Mouse (Mus musculus): ENCODE data around the gene Icam5.
A peak's percentile ranks its signal among the peaks of the same experiment; 100 is the strongest.

The Icam5 gene

DNA sequence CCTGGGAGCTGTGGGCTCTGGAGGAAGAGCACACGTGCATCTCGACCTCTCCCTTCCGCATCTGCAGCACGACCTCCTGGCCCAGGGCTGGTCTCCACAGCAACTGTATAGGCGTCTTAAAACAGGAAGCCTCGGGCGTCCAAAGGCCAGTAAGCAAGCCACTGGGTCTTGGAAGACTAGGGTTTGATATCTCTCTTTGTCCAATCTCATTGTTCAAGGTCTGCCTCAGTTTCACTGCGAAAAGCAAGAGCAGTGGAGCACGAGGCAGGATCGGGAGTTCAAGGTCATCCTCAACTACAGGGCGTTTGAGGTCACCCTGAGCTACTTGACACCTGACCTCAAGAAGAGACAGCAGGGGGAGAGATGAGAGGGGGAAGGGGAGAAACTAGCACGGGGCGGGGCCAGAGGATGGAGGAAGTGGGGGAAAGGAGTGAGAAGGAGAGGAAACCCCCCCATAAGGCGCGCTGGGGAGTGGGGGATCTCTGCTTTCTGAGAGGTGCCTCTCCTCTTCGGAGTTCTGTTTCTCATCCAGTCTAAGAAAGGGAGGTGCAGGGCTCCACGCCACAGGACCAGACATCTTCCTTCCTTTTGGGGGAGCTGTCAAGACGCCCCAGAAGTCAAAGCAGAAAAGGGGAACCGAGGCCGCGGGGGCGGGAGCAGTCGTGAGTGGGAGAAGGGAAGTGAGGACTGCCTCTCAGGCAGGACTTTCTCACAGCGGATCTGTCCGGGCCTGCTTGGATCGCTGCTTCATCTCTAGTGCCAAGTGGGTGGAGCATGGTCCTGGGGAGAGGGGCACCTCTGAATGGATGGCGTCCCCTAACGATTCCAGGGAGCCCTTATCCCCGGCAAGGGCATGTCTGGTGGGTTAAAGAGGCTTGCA lies 16.9 kb upstream of the Icam5 start:
- peak; percentile 79 for DNase-seq

DNA sequence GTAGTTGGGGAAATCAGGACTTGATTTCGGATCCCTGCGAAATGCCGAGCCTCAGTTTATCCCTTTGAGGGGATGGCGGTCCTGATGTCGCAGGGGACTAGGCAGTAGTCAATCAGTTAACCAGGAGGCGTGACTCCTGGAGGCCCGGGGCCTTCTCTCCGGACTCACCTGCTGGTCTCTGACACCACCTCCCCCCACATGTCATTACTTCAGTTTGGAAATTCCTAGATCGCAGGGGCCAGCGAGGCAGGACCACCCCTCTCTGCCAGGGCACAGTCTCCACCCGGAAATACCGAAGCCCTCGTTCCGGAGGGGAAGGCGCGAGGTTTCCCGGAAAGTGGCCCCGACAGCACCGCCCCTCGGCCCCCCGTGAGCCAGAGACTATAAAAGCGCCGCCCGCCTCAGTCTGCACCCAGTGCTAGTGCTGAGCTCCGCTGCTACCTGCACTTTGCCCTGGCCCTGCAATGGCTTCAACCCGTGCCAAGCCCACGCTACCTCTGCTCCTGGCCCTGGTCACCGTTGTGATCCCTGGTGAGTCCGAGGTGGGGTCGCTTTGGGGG lies 16.2 kb upstream of the Icam5 start, which contains the start of gene Icam1:
Icam1 (plus strand) TSS at position 415 of the 560 bp plus-strand sequence.
- peak; percentile 90 for DNase-seq

DNA sequence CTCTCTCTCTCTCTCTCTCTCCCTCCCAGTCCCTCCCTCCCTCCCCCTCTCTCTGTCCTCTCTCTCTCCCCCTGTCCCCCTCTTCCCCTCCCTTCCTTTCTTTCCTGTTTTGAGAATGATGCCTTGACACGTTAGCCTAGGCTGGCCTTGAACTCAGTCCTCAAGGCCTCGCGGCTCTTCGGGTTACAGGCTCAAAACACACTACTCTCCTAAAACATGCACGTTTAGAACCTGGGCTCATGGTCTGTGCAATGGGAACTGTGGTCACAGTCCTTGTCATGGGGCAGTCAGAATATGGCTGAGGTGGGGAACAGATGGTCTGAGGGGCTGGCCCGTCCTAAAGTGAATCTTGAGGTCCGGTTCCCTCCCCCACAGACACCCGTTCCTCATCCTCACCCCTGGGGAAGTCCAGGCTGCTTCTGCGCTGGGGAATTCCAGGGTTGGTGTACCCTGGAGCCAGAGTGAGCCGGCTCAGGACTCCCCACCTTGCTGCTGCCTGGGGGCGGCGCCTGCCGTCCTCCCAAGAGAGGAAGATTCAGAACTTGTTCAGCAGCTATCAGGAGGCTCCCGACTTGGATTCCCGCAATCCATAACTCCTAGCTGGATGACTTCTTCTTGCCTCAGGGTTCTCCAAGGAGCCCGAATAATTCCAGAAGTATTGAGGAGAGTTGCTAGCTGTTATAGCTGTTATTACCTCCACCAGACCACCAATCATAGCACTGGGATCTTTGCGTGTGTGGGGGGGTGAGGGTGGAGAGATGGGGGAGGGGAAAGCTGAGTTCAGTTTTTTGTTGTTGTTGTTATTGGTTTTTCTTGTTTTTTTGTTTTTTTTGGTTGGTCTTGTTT lies 15.3 kb upstream of the Icam5 start:
- peak; percentile 41 for DNase-seq

DNA sequence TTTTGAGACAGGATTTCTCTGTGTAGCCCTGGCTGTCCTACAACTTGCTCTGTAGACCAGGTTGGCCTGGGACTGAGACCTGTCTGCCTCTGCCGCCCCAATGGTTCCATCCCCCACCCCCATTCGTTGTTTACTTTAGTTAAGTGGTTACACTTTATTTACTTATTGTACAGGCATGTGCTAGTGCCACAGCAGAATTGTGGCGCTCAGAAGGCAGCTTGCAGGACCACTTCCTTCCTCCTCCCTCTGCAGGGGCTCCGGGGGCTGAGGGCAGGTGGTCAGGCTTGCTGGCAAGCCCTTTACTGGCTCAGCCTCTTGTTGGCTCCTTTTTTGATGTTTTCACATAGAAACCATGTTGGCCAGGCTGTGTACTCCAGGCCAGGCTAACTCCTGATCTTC lies 14.7 kb upstream of the Icam5 start:
- peak; percentile 49 for DNase-seq

DNA sequence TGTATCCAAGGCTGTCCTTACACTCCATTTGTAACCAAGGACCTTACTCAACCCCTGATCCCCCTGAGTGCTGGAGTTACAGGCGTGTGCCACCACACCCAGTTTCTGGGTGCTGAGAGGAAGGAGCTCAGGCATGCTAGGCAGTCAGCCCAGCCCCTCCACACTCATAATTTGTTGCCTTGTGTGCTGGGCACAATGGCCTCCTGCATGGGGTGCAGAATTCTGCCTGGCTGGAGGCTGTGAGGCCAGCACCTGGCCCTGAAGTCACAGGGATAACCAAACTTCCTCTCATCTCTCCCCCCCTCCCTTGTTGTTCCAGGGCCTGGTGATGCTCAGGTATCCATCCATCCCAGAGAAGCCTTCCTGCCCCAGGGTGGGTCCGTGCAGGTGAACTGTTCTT lies 13.3 kb upstream of the Icam5 start:
- DNase-seq, result no peak

DNA sequence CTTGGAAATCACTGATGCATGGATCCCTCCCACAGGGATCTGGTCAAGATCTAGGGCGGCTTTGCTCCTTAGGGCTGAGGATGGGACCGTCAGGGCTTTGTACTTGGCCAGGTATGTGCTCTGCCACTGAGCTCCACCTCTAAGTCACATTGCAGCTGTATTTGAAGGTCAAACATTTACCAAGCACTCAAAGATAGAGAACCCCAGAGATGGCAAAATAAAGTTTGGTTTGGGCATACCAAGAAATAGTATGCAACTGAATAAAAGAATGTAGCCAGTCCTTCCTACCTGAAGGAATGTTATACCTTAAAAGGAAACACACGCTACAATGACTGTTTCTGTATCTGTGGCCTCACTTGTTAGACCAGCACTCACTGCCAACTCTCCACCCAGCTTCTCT lies 10.5 kb upstream of the Icam5 start:
- no peak for DNase-seq

DNA sequence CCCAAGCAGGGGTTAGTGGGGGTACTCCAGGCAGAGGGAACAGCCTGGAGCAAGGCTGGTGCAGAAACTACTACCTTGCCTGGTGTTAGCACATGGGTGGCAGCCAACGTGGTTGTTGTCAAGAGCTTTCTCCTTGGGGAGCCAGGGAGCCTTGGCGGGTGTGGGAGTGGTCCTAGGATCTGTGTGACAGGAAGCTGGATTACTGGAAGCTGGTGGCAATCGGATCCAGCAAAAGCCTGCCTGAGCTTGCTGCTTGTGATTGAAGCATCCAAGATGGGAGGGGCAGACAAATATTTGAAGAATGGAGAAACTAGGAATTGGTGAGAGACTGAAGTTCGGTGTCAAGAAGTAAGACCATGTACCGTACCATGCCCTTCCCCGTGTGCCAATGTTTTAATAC lies 9.6 kb upstream of the Icam5 start:
- no peak for DNase-seq

DNA sequence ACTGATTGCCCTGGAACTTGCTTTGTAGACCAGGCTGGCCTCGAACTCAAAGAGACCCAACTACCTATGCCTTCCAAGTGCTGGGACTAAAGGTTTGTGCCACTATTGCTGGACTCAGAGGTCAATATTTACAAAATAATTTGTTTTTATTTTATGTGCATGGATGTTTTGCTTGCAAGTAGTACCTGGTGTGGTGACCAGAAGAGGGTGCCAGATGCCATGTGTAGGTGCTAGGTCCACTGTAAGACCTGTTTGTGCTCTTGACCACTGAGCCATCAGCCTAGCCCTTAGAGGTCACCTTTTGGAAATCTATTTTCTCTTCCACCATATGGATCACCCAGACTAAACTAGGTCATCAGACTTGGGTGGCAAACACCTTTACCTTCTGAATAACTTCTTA lies 9.1 kb upstream of the Icam5 start:
- no peak for DNase-seq

DNA sequence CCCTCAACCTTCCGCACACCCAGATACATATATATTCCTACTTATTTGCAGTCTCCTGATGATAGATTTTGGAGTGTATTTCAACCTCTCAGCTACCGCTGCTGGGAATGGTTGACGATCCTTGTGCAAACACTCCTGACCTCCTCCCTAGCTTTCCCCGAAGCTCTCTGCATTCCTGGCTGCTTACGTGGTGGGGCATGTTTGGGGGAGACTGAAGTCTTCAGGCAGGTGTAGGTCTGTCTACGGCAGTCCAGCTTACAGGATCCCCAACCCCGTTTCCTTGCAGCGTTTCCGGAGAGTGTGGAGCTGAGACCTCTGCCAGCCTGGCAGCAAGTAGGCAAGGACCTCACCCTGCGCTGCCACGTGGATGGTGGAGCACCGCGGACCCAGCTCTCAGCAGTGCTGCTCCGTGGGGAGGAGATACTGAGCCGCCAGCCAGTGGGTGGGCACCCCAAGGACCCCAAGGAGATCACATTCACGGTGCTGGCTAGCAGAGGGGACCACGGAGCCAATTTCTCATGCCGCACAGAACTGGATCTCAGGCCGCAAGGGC lies 6.5 kb upstream of the Icam5 start:
- no peak for DNase-seq

DNA sequence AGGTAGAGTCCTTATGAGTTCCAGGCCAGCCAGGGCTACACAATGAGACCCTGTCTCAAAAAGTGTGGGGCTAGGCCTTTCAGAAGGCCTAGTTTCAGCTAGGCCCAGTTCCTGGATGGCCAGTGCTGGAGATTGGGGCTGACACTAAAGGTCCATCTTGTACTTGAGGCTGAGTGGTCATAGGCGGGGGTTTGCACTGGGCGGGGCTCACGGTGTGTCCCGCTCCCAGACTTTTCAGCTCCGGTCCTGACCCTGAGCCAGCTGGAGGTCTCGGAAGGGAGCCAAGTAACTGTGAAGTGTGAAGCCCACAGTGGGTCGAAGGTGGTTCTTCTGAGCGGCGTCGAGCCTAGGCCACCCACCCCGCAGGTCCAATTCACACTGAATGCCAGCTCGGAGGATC lies 5.0 kb upstream of the Icam5 start:
- no peak for DNase-seq

DNA sequence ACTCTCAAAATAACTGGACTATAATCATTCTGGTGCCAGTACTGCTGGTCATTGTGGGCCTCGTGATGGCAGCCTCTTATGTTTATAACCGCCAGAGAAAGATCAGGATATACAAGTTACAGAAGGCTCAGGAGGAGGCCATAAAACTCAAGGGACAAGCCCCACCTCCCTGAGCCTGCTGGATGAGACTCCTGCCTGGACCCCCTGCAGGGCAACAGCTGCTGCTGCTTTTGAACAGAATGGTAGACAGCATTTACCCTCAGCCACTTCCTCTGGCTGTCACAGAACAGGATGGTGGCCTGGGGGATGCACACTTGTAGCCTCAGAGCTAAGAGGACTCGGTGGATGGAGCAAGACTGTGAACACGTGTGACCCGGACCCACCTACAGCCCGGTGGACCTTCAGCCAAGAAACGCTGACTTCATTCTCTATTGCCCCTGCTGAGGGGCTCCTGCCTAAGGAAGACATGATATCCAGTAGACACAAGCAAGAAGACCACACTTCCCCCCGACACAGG lies 4.0 kb upstream of the Icam5 start:
- DNase-seq, result no peak

DNA sequence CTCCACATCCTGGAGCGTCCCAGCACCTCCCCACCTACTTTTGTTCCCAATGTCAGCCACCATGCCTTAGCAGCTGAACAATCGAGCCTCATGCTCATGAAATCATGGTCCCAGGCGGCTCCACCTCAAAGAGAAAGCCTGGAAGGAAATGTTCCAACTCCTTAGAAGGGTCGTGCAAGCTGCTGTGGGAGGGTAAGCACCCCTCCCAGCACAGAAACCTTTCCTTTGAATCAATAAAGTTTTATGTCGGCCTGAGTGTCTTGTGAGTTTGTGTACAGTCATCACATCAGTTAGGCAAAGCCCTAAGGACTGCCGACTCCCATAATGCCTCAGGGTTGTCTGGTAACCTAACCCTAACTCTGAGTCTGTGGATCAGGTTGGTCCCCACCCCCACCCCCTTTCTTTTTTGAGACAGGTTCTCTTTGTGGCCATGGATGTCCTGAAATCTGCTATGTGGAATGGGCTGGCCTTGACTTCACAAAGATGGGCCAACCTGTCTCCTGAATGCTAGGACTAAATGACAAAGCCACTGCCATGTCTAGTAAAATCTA lies 3.2 kb upstream of the Icam5 start:
- DNase-seq, result no peak

DNA sequence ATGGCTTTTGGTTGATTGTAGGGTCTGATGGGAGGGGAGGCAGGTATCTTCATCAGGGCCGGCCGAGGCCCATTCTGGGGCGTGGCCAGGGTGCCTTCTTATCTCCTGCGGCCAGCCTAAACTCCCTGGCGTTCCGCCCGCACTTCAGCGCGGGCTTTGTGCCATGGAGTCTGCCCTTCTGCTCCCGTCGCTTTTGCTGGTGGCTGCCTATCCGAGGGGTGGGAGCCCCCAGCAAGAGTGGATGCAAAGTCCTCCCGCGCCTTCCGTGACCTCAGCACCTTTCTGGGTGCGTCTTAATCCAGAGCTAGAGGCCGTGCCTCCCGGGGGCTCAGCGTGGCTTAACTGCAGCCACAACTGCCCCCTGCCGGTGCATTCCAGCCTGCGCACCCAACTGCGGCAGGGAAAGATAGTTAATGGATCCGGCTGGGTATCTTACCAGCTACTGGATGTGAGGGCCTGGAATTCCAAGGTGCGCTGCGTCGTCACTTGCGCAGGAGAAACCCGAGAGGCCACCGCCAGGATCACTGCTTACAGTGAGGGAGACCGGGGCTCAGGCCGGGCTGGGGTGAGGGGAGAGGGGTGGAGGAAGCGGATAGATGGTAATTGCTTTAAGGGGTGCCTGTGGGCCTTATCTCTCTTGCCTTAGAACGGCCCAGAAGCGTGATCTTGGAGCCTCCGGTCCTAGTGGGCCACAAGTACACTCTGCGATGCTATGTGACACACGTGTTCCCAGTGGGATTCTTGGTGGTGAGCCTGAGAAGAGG lies 2.4 kb upstream of the Icam5 start, which contains the start of gene Icam4:
Icam4 (plus strand) TSS at position 83 of the 764 bp plus-strand sequence.
- DNase-seq, result peak; percentile 83

DNA sequence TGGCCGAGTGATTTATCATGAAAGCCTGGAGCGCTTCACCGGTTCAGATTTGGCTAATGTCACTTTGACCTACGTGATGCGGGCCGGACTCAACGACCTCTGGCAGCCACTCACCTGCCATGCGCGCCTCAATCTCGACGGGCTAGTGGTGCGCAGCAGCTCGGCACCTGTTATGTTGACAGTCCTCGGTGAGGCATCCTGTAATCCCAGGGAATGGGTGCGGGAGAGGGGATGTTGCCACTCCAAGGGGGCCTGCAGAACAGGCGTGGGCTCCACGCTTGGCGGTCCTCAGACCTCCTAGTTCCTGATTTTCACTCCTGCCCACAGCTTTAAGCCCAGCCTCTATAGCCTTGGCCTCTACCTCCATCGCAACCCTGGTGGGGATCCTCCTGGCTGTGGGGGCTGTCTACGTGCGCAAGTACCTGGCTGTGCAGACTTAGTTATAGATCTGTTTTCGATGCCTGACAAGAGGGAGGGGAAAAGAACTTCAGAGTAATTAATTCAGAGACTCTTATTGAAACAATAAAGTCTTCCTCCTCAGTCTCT lies 1.7 kb upstream of the Icam5 start:
- no peak for DNase-seq

DNA sequence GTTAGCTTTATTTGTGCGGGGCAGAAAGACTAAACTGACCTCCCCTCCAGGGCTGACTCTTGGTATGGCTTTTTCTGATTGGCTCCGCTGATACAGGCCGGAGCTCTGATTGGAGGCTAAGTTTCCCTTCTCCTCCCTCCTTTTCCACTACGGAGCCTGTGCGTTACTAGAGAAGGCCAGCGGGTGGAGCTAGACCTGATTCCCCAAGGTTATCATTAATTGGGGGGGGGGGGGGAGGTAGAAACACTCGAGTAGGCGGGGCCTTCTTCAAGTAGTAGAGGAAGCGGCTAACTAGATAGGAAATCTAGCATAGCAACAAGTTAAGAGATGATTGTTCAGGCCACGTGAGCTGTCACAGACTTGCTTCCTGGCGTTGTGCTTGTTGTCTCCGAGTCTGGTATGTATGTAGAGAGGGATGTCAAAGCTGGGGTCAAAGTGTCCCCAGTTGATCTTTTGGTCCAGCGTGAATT lies 1.1 kb upstream of the Icam5 start:
- peak; percentile 92 for DNase-seq

DNA sequence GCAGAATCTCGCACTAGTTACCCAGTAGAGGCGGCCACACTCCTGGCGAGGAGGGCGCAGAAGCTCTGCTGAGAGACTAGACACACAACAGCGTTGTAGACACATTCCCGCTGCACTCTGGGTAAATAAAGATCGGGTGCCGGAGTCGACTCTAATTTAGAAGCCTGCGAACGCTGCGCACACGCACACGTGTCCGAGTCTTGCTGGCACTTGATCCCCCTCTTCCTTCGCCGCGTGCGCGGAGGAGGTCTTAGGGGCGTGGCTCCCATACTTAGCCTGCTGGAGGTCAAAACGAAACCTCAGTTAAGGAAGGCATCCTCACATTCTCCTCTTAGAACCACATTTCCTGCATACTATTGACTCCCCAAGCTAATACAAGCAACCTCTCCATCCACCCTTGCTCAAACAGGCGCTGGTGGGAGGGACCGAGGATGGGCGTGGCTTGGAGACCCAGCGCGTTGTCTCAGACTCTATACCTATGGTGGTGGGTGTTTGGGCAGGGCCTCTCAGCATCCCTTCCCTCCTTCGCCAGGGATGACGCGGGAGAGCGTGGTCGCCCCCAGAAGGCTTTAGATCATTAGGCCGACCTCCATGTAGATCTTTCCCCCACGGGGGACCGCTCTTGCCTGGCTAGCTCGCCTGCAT lies 500 bp upstream of the Icam5 start:
- peak; percentile 68 for DNase-seq

DNA sequence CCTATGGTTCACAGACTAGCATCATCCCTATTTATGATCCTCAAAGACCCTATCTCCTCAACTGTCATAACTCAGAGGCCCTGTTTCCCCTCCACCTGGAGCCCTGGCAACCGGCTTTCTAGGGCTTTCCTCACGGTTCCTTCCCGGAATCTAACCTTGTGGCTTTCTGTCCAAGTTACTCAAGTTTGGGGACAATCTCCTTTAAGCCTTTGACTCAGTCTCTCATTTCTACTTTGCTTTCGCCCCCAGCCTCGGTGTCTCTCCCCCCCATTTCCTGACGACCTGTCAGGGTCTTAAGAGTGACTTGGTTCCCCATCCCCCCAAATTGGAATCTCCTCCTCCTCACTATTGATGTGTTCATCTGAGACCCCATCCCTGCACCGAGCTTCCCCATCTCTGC lies 618 bp downstream of the Icam5 start:
- no peak for DNase-seq

DNA sequence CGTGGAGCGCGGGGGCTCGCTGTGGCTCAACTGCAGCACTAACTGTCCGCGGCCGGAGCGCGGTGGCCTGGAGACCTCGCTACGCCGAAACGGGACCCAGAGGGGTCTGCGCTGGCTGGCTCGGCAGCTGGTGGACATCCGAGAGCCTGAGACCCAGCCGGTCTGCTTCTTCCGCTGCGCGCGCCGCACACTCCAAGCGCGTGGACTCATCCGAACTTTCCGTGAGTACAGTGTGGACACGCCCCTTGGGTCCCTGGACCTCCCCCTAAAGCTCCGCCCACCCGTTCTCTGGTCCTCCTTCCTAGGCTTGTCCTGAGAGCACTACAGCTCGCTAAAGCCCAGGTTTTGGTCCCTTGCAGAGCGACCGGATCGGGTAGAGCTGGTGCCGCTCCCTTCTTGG lies 1.3 kb downstream of the Icam5 start:
- peak; percentile 68 for DNase-seq

DNA sequence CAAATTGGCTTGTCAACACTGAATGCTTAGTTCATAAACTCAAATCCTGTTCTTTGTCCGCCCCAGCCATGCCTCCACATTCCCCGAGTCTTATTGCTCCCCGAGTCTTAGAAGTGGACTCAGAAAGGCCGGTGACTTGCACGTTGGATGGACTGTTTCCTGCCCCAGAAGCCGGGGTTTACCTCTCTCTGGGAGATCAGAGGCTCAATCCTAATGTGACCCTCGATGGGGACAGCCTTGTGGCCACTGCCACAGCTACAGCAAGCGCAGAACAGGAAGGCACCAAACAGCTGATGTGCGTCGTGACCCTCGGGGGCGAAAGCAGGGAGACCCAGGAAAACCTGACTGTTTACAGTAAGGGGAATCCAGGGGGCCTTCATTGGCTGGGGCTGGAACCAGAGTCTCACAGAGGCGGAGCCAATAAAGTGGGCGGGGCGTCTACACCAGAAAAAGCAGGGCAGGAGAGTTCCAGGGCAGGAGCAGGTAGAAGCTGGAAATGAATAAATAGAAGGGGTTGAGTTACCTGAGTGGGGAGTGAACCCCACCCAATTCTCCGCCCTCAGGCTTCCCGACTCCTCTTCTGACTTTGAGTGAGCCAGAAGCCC lies 2.7 kb downstream of the Icam5 start:
- no peak for DNase-seq

DNA sequence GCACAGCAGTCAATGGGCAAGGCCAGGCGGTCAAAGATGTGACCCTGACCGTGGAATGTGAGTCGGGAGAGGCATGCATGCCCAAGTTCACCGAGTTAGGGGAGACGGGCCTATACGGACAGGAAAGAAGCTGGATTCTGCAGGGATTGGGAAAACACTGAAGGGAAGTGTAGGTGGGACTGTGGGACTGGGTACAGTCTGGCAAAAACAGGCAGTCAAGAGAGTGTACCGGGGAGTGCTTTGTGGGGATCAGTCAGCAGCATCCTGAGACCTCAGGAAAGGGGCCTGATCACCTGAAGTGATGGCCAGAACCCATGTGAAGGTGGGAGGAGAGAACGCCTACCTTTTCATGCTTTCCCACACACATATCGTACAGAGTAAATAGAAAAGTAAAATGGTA lies 3.7 kb downstream of the Icam5 start:
- no peak for DNase-seq

DNA sequence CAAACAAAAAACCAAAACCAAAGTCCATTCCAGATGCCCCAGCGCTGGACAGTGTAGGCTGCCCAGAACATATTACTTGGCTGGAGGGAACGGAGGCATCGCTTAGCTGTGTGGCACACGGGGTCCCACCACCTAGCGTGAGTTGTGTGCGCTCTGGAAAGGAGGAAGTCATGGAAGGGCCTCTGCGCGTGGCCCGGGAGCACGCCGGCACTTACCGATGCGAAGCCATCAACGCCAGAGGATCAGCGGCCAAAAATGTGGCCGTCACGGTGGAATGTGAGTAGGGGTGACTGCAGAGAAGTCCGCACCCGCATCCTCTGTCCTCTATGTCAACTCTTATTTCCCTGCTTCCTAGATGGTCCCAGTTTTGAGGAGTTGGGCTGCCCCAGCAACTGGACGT lies 4.3 kb downstream of the Icam5 start:
- DNase-seq, result no peak
